Mouse (Mus musculus): Measurements from ENCODE around the gene Wars2. TPM values are rescaled to one million over a fixed set of nuclear protein-coding genes. Genes with fewer than 3 reads are reported as not detected.
A peak's percentile ranks its signal among the peaks of the same experiment; 100 is the strongest.

Gene Wars2
- polyA plus RNA-seq, 1 experiment from 2014 or later, result 8.8 TPM

DNA sequence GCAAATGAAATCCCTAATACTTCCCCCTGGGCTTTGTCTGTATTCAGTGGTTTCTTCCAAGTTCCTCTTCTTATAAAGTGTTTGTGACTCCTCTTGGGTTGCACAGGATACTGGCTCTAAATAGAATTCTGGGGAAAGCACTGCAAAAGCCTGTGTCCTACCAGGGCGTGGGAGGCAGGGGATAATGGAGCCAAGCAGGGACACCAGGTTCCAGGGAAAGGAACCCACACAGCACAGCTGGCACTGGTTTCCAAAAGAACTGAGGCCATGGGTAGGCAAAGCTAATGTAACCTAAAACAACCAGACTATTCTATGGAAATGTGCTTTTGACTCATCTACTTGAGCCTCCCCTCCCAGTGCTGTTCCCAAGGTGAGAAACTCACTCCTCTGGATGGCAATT lies 10.3 kb upstream of the Wars2 start:
- Histone ChIP-seq H3K4me1 (ENCODE audit: insufficient read depth) (no peaks in the 10 kb centered on the region), H3K9me3 (ENCODE audit: low read depth, low read length) (no peaks in the 10 kb centered on the region), H3K36me3 (ENCODE audit: insufficient read depth) (no peaks in the 10 kb centered on the region), H3K4me2 (no peak overlapping the region), H3K4me3 (ENCODE audit: low read depth, low read length) (no peak overlapping the region), H3K27ac (ENCODE audit: low read depth) (no peak overlapping the region), H3K27me3 (ENCODE audit: insufficient read depth, low read length) (no peaks in the 10 kb centered on the region), H3K9ac (no peak overlapping the region)
- no peak for TF ChIP-seq CTCF (IDR thresholded peaks at IDR 0.05; ENCODE audit: low read depth)
- ATAC-seq (ENCODE audit: insufficient read depth) (no peak), DNase-seq (no peak)
- 77% methylated on average over 1 of the region's 1 CpGs for WGBS

DNA sequence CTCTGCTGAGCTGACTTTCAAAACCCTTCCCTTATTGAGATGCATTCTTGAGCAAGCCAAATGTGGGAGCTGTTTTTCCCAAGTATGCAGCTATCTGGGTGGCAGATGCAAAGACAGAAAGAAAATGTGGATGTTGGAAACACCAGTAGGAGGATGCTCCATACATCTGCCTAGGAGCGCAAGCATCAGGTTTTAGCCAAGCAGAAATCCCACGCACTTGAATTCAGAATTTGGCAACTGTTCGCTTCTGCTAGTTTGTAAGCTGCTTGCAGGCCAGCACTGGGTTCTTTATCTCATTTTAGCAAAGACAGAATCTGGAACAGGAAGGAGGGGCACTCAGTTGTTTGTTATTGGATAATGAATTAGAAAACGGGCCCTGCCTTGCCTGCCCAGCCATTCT lies 8.9 kb upstream of the Wars2 start:
- no peak overlapping the region for H3K9ac ChIP-seq
- H3K36me3 ChIP-seq (ENCODE audit: insufficient read depth), result no peaks in the 10 kb centered on the region
- no peak overlapping the region for H3K4me3 ChIP-seq (ENCODE audit: low read depth, low read length)
- ATAC-seq (ENCODE audit: insufficient read depth) (no peak), DNase-seq (peak; percentile 4)
- no peak for TF ChIP-seq CTCF (IDR thresholded peaks at IDR 0.05; ENCODE audit: low read depth)
- WGBS, result 73% methylated on average over 4 of the region's 4 CpGs
- H3K4me2 ChIP-seq, result no peak overlapping the region
- H3K4me1 ChIP-seq (ENCODE audit: insufficient read depth), result no peaks in the 10 kb centered on the region
- H3K27me3 ChIP-seq (ENCODE audit: insufficient read depth, low read length), result no peaks in the 10 kb centered on the region
- no peak overlapping the region for H3K27ac ChIP-seq (ENCODE audit: low read depth)
- H3K9me3 ChIP-seq (ENCODE audit: low read depth, low read length), result no peaks in the 10 kb centered on the region

DNA sequence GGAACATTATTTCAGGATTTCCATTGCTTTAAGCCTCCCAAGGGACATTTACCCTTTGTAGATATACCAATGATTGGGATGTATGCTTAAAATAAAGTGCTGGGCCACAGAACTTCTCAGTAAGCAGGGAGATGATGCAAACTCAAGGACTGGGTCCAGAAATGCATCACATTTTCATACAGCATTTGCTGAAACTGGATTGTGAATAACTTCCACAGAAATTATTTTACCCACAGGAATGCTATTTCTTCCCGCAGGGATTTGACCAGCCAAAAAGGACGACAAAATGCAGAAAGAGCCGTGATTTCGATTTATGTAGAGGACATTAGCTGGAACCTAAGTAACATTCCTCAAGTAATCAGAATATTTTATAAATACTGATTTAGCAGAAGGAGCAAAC lies 7.0 kb upstream of the Wars2 start:
- Histone ChIP-seq H3K36me3 (ENCODE audit: insufficient read depth) (no peaks in the 10 kb centered on the region), H3K27me3 (ENCODE audit: insufficient read depth, low read length) (no peaks in the 10 kb centered on the region), H3K4me3 (ENCODE audit: low read depth, low read length) (no peak overlapping the region), H3K9me3 (ENCODE audit: low read depth, low read length) (no peaks in the 10 kb centered on the region), H3K4me1 (ENCODE audit: insufficient read depth) (no peaks in the 10 kb centered on the region), H3K9ac (no peak overlapping the region), H3K27ac (ENCODE audit: low read depth) (no peak overlapping the region), H3K4me2 (no peak overlapping the region)
- ATAC-seq (ENCODE audit: insufficient read depth) (no peak), DNase-seq (no peak)
- 86% methylated on average over 4 of the region's 4 CpGs for WGBS
- TF ChIP-seq CTCF (IDR thresholded peaks at IDR 0.05; ENCODE audit: low read depth), result no peak

DNA sequence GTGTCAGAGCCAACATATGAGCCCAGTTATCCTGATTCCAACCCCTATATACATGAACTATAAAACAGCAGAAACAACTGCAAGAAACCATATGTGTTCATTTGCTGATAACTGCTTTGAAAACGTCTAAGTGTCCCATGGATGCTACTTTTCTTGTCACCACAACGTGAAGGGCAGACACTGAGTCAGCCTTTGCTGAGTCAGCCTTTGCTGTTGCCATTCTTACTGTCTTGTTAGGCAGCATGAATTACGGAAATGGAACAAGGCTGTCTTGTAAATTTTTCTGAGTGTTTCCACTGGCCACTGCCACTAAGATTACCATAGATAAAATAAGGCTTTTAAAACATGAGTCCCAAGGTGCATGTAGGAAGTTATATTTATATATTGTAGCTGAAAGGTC lies 7.0 kb downstream of the Wars2 start:
- Histone ChIP-seq H3K27me3 (ENCODE audit: insufficient read depth, low read length) (no peaks in the 10 kb centered on the region), H3K4me2 (no peak overlapping the region), H3K4me1 (ENCODE audit: insufficient read depth) (no peaks in the 10 kb centered on the region), H3K9me3 (ENCODE audit: low read depth, low read length) (no peaks in the 10 kb centered on the region), H3K4me3 (ENCODE audit: low read depth, low read length) (no peak overlapping the region), H3K36me3 (ENCODE audit: insufficient read depth) (no peaks in the 10 kb centered on the region), H3K9ac (no peak overlapping the region), H3K27ac (ENCODE audit: low read depth) (no peak overlapping the region)
- no peak for TF ChIP-seq CTCF (IDR thresholded peaks at IDR 0.05; ENCODE audit: low read depth)
- ATAC-seq (ENCODE audit: insufficient read depth), result no peak
- WGBS, result 69% methylated on average over 3 of the region's 3 CpGs
- no peak for DNase-seq

DNA sequence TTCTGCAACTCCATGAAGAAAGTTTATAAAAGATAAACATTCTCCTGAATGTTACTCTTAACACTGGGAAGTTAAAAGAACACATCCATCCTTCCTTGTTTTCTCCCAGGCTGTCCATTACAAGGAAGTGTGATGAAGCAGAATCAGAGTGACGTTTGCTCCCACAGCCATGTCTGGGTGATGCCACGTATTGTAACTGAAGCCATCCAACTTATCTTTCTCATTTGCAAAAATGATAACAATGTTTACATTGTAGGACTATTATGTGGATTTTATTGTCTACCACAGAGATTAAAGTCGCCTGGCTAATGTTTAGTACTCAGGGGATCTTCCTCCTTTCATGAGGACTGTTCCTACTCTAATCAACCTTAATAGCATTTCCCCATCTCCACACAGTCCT lies 8.2 kb downstream of the Wars2 start:
- no peak overlapping the region for H3K4me3 ChIP-seq (ENCODE audit: low read depth, low read length)
- no peak for TF ChIP-seq CTCF (IDR thresholded peaks at IDR 0.05; ENCODE audit: low read depth)
- WGBS, result 18% methylated on average over 3 of the region's 3 CpGs
- no peak overlapping the region for H3K9ac ChIP-seq
- no peaks in the 10 kb centered on the region for H3K36me3 ChIP-seq (ENCODE audit: insufficient read depth)
- no peaks in the 10 kb centered on the region for H3K9me3 ChIP-seq (ENCODE audit: low read depth, low read length)
- no peak for ATAC-seq (ENCODE audit: insufficient read depth)
- no peaks in the 10 kb centered on the region for H3K27me3 ChIP-seq (ENCODE audit: insufficient read depth, low read length)
- DNase-seq, result no peak
- H3K27ac ChIP-seq (ENCODE audit: low read depth), result no peak overlapping the region
- no peaks in the 10 kb centered on the region for H3K4me1 ChIP-seq (ENCODE audit: insufficient read depth)
- H3K4me2 ChIP-seq, result no peak overlapping the region

DNA sequence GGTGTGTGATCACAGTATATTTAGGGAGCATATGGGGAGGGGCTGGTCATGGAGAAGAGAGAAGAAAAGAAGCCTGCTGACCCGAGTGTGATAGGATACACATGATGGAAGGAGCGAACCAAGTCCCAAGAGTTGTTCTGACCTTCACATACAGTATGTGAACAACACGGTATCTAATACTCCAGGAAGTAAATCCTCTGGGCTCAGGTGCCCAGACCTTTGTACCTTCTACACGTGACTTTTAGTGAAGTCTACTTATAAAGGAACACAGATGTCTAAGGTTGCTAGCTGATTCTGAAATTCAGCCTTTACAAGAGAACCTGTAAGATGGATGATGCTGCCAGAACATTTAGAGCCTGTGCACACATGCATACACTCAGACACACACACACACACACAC lies 15.4 kb downstream of the Wars2 start:
- H3K36me3 ChIP-seq (ENCODE audit: insufficient read depth), result no peaks in the 10 kb centered on the region
- no peak overlapping the region for H3K4me2 ChIP-seq
- no peak for TF ChIP-seq CTCF (IDR thresholded peaks at IDR 0.05; ENCODE audit: low read depth)
- H3K4me1 ChIP-seq (ENCODE audit: insufficient read depth), result peaks cover 3% of the 10 kb centered on the region; the same call in 1 of the 2 replicates
- 86% methylated on average over 4 of the region's 4 CpGs for WGBS
- DNase-seq (no peak), ATAC-seq (ENCODE audit: insufficient read depth) (no peak)
- peaks cover 3% of the 10 kb centered on the region; the same call in 1 of the 2 replicates for H3K9me3 ChIP-seq (ENCODE audit: low read depth, low read length)
- H3K27ac ChIP-seq (ENCODE audit: low read depth), result no peak overlapping the region
- H3K9ac ChIP-seq, result no peak overlapping the region
- no peak overlapping the region for H3K4me3 ChIP-seq (ENCODE audit: low read depth, low read length)
- H3K27me3 ChIP-seq (ENCODE audit: insufficient read depth, low read length), result no peaks in the 10 kb centered on the region

DNA sequence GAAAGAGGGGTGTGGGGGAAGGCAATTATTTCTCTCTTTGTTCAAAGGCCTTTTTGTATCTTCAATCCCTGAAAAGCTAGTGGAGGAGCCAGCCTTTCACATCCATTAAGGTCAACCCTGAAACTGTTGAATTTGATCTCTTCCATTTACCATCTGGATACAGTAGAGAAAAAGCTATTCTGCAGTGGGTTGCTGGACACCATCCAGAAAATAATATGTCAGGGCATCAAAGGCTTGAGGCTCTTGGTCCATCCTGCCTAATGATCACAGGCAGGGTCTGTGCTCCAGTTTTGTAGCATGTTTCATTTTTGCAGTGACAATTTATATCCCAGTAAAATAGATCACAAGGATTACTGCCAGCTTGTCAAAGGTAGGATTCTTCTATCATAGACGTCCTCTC lies 16.1 kb downstream of the Wars2 start:
- TF ChIP-seq CTCF (IDR thresholded peaks at IDR 0.05; ENCODE audit: low read depth), result no peak
- Histone ChIP-seq H3K4me2 (no peak overlapping the region), H3K36me3 (ENCODE audit: insufficient read depth) (no peaks in the 10 kb centered on the region), H3K4me3 (ENCODE audit: low read depth, low read length) (no peak overlapping the region), H3K9me3 (ENCODE audit: low read depth, low read length) (peaks cover 3% of the 10 kb centered on the region; the same call in 1 of the 2 replicates), H3K4me1 (ENCODE audit: insufficient read depth) (peaks cover 3% of the 10 kb centered on the region; the same call in 1 of the 2 replicates), H3K27me3 (ENCODE audit: insufficient read depth, low read length) (no peaks in the 10 kb centered on the region), H3K27ac (ENCODE audit: low read depth) (no peak overlapping the region), H3K9ac (no peak overlapping the region)
- WGBS, result 44% methylated on average over 1 of the region's 1 CpGs
- DNase-seq (peak; percentile 19), ATAC-seq (ENCODE audit: insufficient read depth) (no peak)
